Mouse (Mus musculus) embryonic facial prominence, embryonic 10.5 days (tissue): ENCODE measurements around the gene Fam129a. TPM values are rescaled to one million over a fixed set of nuclear protein-coding genes. Genes with fewer than 3 reads are reported as not detected.
"Not testable (repeated sequence)": the region's sequence is repeated elsewhere in the genome, so short reads cannot be mapped to it uniquely, and the experiment has no call there.

Experiments
- DNase-seq: peaks from one replicate; pipeline ENCODE4 v3.0.0-alpha.2; 2017; ENCODE audit warnings: low spot score
- H3K27ac ChIP-seq: fragments of 300-500 bp; sonication (generic); replicated peaks from 2 replicates; pipeline ENCODE4 v1.5.1; 2016; ENCODE audit warnings: mild to moderate bottlenecking
- H3K27me3 ChIP-seq: fragments of 300-500 bp; sonication (generic); replicated peaks from 2 replicates; pipeline ENCODE4 v1.6.1; 2016; ENCODE audit warnings: low read depth, mild to moderate bottlenecking; ENCODE audit not compliant: poor library complexity, severe bottlenecking
- H3K36me3 ChIP-seq: fragments of 300-500 bp; sonication (generic); replicated peaks from 2 replicates; pipeline ENCODE4 v1.6.1; 2016; ENCODE audit warnings: mild to moderate bottlenecking, moderate library complexity
- H3K4me1 ChIP-seq: fragments of 300-500 bp; sonication (generic); 2 replicates; pipeline ENCODE4 v1.6.1; 2016
- H3K4me3 ChIP-seq: fragments of 300-500 bp; sonication (generic); 2 replicates; pipeline ENCODE4 v1.5.1; 2016; ENCODE audit warnings: mild to moderate bottlenecking, moderate library complexity
- H3K9me3 ChIP-seq: fragments of 300-500 bp; sonication (generic); 2 replicates; pipeline ENCODE4 v1.6.1; 2016; ENCODE audit warnings: mild to moderate bottlenecking
- WGBS: fragments of 180-500 bp; shearing (Covaris S2); methylation state at CpG from one replicate; pipeline ENCODE4 v1.1.7; 2016; 5-methylcytosine and 5-hydroxymethylcytosine counted together
- polyA plus RNA-seq: library from polyadenylated mRNA; unstranded; fragments of >200 nt; fragmentation: Nextera tagmentation; extraction: Ambion mirVana; gene quantifications from 2 replicates; pipeline ENCODE4 v1.2.1, GENCODE M21; 2016

The Fam129a gene
- polyA plus RNA-seq, 1 experiment from 2014 or later, result 1.00 TPM

DNA sequence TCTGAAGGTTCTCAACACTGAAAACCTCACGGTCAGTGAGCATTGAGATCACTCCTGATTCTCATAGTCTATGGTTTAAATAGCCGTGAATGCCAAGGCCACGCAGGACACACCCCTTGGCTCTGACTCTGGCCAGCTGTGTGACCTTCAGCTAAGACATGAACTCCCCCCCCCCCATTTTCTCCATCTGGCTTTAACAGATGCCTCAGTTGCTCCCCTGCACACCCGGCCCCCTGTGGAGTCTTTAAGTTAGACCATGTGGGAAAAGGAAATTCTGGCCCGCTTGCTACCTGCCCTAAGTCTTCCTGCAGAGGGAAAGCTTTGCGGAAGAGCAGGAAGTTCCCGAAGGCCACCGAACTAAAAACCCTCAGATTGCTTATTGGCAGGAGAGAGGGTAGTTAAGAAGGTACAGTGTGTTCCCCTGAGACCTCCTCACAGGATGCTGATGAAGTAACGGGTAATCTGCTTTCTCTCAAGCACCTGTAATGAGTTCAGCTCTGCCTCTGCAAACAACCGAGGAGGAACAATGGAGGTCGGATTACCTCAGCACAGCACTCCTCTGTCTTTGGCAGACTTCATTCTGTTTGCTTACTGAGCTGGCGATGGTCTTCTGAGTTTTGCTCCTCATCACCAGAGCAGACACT, 114.8 kb downstream of the Fam129a start:
- H3K27ac ChIP-seq, result peak overlapping the region; percentile 48
- DNase-seq, result peak; percentile 38
- H3K27me3 ChIP-seq, result no peaks in the 10 kb centered on the region
- peak overlapping the region; percentile 32; the same call in 1 of the 2 replicates for H3K4me3 ChIP-seq
- 13% methylated on average over 12 of the region's 12 CpGs for WGBS
- peaks cover 22% of the 10 kb centered on the region for H3K4me1 ChIP-seq
- no peaks in the 10 kb centered on the region for H3K36me3 ChIP-seq
- H3K9me3 ChIP-seq, result no peaks in the 10 kb centered on the region

DNA sequence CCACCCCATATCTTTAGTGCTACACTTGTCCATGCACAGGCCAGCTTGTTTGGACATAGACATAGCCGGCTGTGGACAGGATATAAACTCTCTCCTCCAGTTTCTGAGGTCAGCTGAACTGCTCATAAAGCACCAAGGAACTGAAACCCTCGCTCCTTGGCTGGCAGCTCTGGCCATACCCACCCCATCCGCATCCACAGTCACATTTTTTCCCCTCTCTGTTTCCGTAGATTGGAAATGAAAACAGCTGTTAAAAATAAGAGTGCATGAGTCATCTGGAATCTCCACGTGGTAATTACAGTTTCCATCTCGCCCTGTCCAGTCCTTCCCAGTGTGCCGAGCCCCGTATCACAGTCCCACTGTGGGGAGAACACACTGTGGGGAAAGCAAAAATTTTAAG, 115.7 kb downstream of the Fam129a start:
- Histone ChIP-seq H3K27ac (no peak overlapping the region), H3K27me3 (no peaks in the 10 kb centered on the region), H3K4me1 (peaks cover 22% of the 10 kb centered on the region), H3K36me3 (no peaks in the 10 kb centered on the region), H3K4me3 (no peak overlapping the region), H3K9me3 (no peaks in the 10 kb centered on the region)
- 43% methylated on average over 8 of the region's 8 CpGs for WGBS
- no peak for DNase-seq

DNA sequence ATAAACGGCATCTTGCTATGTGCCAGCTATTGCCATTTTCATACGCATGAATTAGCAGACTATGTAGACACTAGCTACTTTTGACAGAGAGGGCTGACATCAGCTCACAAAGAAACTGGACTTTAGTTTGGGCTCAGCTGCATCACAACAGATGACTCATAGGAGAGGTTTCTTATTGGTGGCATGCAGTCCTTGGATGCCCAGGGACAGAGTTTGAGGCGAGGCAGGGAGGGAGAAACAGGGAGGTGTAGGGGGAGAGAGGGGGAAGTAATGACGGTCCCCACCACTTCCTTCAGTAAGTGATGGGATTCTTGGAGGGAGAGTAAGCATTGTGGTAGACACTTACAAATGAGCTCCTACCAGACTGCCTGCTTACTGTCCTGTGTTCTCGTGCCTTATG, 118.0 kb downstream of the Fam129a start:
- H3K4me1 ChIP-seq, result peaks cover 24% of the 10 kb centered on the region
- H3K27ac ChIP-seq, result no peak overlapping the region
- DNase-seq, result no peak
- WGBS, result 77% methylated on average over 5 of the region's 5 CpGs
- H3K27me3 ChIP-seq, result no peaks in the 10 kb centered on the region
- H3K9me3 ChIP-seq, result no peaks in the 10 kb centered on the region
- H3K36me3 ChIP-seq, result no peaks in the 10 kb centered on the region
- H3K4me3 ChIP-seq, result no peak overlapping the region

DNA sequence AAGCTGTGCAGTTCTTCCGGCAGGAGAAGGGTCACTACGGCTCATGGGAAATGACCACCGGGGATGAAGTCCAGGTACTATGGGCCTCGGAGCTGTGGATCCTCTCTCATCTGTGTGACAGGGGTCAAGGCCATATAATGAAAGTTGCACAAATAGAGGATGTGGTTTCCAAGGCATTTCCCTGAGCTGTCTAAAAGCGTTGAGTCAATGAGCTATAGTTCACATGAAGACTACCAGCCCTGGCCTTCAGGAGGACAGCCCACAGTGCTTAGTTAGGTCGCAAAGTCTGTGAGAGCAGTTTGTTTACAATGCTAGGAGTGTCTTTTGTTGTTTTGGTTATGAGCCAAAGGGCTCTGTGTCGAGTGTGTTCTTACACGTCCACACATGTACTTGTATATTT, 118.6 kb downstream of the Fam129a start:
- Histone ChIP-seq H3K4me3 (no peak overlapping the region), H3K9me3 (no peaks in the 10 kb centered on the region), H3K27ac (no peak overlapping the region), H3K27me3 (no peaks in the 10 kb centered on the region), H3K36me3 (no peaks in the 10 kb centered on the region), H3K4me1 (peaks cover 25% of the 10 kb centered on the region)
- WGBS, result 78% methylated on average over 8 of the region's 8 CpGs
- no peak for DNase-seq

- no peaks in the 10 kb centered on the region for H3K9me3 ChIP-seq
- 83% methylated on average over 6 of the region's 6 CpGs for WGBS
- no peaks in the 10 kb centered on the region for H3K27me3 ChIP-seq
- H3K4me3 ChIP-seq, result no peak overlapping the region
- H3K4me1 ChIP-seq, result peaks cover 22% of the 10 kb centered on the region
- no peaks in the 10 kb centered on the region for H3K36me3 ChIP-seq
- no peak overlapping the region for H3K27ac ChIP-seq
- DNase-seq, result no peak
Observed at GRCm38 (mm10) chr1:151690061-151690460, 119.1 kb downstream of the Fam129a start.

DNA sequence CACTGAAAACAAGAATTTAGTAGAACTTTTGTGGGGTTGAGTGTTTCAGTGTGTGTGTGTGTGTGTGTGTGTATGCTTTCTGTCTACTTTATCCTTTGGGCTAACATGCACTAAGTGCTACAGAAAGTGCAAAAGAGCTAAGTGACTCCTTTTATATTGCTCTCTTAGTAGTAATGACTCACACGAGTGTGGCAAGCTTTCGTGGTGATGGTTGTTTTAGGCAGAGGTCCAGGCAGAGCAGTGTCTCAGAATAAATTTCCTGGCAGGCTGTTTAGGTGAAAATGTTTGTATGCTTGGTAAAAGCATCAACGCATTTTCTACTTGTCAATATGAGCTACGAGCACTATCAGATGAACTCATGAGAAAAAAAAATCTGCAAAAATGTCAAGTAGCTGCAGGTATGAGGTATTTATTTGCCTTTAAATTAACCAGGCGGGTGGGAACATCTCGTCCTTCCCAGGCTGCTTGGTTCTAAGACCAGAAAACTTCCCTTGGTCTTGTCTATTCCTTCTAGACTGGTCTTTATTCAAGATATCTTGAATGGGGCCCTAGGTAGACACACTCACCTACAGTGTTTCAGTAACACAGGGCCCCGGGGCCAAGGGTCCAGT, 119.7 kb downstream of the Fam129a start:
- H3K4me3 ChIP-seq, result no peak overlapping the region
- no peaks in the 10 kb centered on the region for H3K9me3 ChIP-seq
- no peaks in the 10 kb centered on the region for H3K27me3 ChIP-seq
- WGBS, result 88% methylated on average over 7 of the region's 7 CpGs
- H3K27ac ChIP-seq, result no peak overlapping the region
- peaks cover 16% of the 10 kb centered on the region for H3K4me1 ChIP-seq
- no peak for DNase-seq
- no peaks in the 10 kb centered on the region for H3K36me3 ChIP-seq

GRCm38 (mm10) chr1:151692867-151693266, 121.9 kb downstream of the Fam129a start:
- not testable (repeated sequence) for H3K4me1 ChIP-seq

GRCm38 (mm10) chr1:151696751-151697150, 125.8 kb downstream of the Fam129a start:
- Histone ChIP-seq H3K36me3 (no peaks in the 10 kb centered on the region), H3K27ac (no peak overlapping the region), H3K4me1 (peaks cover 8% of the 10 kb centered on the region), H3K27me3 (no peaks in the 10 kb centered on the region), H3K4me3 (no peak overlapping the region), H3K9me3 (no peaks in the 10 kb centered on the region)
- no peak for DNase-seq
- WGBS, result 92% methylated on average over 7 of the region's 7 CpGs

More at GRCm38 (mm10) chr1:151692867-151693266, 121.9 kb downstream of the Fam129a start:
- not testable (repeated sequence) for DNase-seq, H3K4me3 ChIP-seq, H3K27ac ChIP-seq, H3K9me3 ChIP-seq, H3K27me3 ChIP-seq, H3K36me3 ChIP-seq
- WGBS, result 84% methylated on average over 6 of the region's 6 CpGs

DNA sequence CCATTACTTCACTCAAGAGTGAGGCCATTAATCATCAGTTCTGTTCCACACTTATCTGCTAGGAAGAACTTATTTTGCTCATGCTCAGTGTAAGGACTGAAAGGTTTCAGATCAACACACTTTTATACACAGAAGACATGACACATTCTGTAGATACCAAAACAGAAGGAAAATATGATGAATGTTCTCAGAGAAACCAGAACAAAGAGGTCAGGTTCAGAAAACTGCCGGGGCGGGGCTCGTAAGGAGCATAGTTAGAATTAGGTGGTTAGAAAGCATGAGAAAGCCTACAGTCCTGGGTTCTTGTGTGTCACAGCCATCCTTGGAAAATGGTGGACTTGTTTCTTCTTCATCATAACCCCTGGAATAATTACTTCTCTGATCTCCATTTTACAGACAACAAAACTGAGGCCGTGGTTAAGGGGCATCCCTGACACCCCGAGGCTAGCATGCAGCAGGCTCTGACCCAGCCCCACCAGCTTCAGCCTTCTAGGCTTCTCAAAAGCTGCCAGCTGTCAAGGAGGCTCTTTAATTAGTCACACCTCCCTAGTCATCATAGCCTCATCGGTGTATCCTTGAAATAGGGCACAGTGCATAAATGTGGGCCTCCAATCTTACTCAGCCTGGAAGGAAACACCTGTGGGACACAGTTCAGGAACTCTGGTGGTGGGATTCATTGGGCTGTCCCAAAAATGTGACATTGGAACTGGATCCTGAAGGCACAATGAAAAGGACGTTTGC, 127.1 kb downstream of the Fam129a start:
- H3K27ac ChIP-seq, result no peak overlapping the region
- H3K27me3 ChIP-seq, result no peaks in the 10 kb centered on the region
- WGBS, result 86% methylated on average over 7 of the region's 7 CpGs
- H3K36me3 ChIP-seq, result no peaks in the 10 kb centered on the region
- H3K9me3 ChIP-seq, result no peaks in the 10 kb centered on the region
- H3K4me1 ChIP-seq, result peaks cover 8% of the 10 kb centered on the region
- H3K4me3 ChIP-seq, result no peak overlapping the region
- no peak for DNase-seq

GRCm38 (mm10) chr1:151699363-151699762, 128.4 kb downstream of the Fam129a start:
- Histone ChIP-seq H3K36me3 (no peaks in the 10 kb centered on the region), H3K9me3 (no peaks in the 10 kb centered on the region), H3K27ac (no peak overlapping the region), H3K27me3 (no peaks in the 10 kb centered on the region), H3K4me1 (peaks cover 5% of the 10 kb centered on the region), H3K4me3 (no peak overlapping the region)
- DNase-seq, result no peak
- 82% methylated on average over 7 of the region's 7 CpGs for WGBS

DNA sequence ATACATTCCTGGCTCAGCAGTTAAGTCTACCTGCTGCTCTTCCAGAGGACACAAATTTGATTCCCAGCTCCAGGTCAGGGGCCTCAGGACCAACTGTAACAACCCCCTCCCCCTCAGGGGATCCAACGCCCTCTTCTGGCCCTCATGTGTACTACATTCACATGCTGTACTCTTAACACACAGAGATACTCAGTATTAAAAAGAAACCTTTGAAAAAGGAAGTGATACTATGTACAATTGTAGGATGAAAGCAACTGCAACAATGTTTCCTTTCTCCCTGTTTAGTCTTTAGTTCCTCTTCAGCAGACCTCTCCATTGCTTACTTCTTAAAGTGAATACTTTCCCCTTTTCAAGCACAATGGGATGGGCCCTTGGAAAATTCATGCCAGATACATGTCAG, 131.8 kb downstream of the Fam129a start:
- 16% methylated on average over 1 of the region's 1 CpGs for WGBS
- H3K27ac ChIP-seq, result no peak overlapping the region
- no peak for DNase-seq
- no peak overlapping the region for H3K4me3 ChIP-seq
- no peaks in the 10 kb centered on the region for H3K36me3 ChIP-seq
- no peaks in the 10 kb centered on the region for H3K9me3 ChIP-seq
- H3K4me1 ChIP-seq, result peaks cover 8% of the 10 kb centered on the region
- H3K27me3 ChIP-seq, result no peaks in the 10 kb centered on the region

GRCm38 (mm10) chr1:151705723-151706396, 134.9 kb downstream of the Fam129a start:
- WGBS, result 37% methylated on average over 11 of the region's 11 CpGs

More at GRCm38 (mm10) chr1:151705723-151706396, 134.9 kb downstream of the Fam129a start:
- H3K27ac ChIP-seq, result no peak overlapping the region
- peaks cover 8% of the 10 kb centered on the region; the same call in 1 of the 2 replicates for H3K4me1 ChIP-seq
- no peaks in the 10 kb centered on the region for H3K27me3 ChIP-seq
- peak; percentile 79 for DNase-seq
- H3K36me3 ChIP-seq, result no peaks in the 10 kb centered on the region
- H3K9me3 ChIP-seq, result no peaks in the 10 kb centered on the region
- no peak overlapping the region for H3K4me3 ChIP-seq
